Mouse (Mus musculus) forebrain, postnatal 0 days (tissue): ENCODE results near the gene Sapcd1. TPM values are rescaled to one million over a fixed set of nuclear protein-coding genes. Genes with fewer than 3 reads are reported as not detected.

Experiments
- ATAC-seq: fragments of 200-750 bp; cut with Nextera tagmentation; 2 replicates; pipeline ENCODE4 v1.8.0; 2017; ENCODE audit warnings: mild to moderate bottlenecking, moderate library complexity
- DNase-seq: peaks from one replicate; pipeline ENCODE4 v3.0.0-alpha.2; 2015
- H3K27ac ChIP-seq: fragments of 300-500 bp; sonication (generic); 2 replicates; pipeline ENCODE4 v1.5.1; 2014; ENCODE audit warnings: low read depth, mild to moderate bottlenecking, antibody characterized with exemption, low read length, moderate library complexity, mixed read lengths
- H3K27me3 ChIP-seq: fragments of 300-500 bp; sonication (generic); 2 replicates; pipeline ENCODE4 v1.6.1; 2014; ENCODE audit warnings: mild to moderate bottlenecking, low read length, mixed read lengths; ENCODE audit not compliant: insufficient read depth
- H3K36me3 ChIP-seq: fragments of 300-500 bp; sonication (generic); 2 replicates; pipeline ENCODE4 v1.6.1; 2014; ENCODE audit warnings: mild to moderate bottlenecking, moderate library complexity; ENCODE audit not compliant: insufficient read depth
- H3K4me1 ChIP-seq: fragments of 300-500 bp; sonication (generic); 2 replicates; pipeline ENCODE4 v1.6.1; 2014; ENCODE audit warnings: antibody characterized with exemption; ENCODE audit not compliant: insufficient read depth
- H3K4me2 ChIP-seq: fragments of 300-500 bp; sonication (generic); 2 replicates; pipeline ENCODE4 v1.6.1; 2014; ENCODE audit warnings: low read depth, mild to moderate bottlenecking, moderate library complexity
- H3K4me3 ChIP-seq: fragments of 300-500 bp; sonication (generic); 2 replicates; pipeline ENCODE4 v1.5.1; 2014; ENCODE audit warnings: low read depth, low read length, mixed read lengths
- H3K9ac ChIP-seq: fragments of 300-500 bp; sonication (generic); 2 replicates; pipeline ENCODE4 v1.6.1; 2014; ENCODE audit warnings: mild to moderate bottlenecking
- H3K9me3 ChIP-seq: fragments of 300-500 bp; sonication (generic); 2 replicates; pipeline ENCODE4 v1.6.1; 2016; ENCODE audit warnings: low read length
- CTCF ChIP-seq: sonication (generic); IDR thresholded peaks from 2 replicates; pipeline ENCODE4 v1.5.1; 2016; ENCODE audit warnings: antibody characterized with exemption, control low read depth, low read depth
- WGBS: fragments of 180-500 bp; shearing (Covaris S2); extraction: QIAGEN DNeasy Blood & Tissue Kit; methylation state at CpG from one replicate; pipeline ENCODE4 v1.1.7; 2014; 5-methylcytosine and 5-hydroxymethylcytosine counted together
- polyA plus RNA-seq: library from polyadenylated mRNA; unstranded; fragments of >200 nt; fragmentation: Nextera tagmentation; extraction: Ambion mirVana; gene quantifications from 2 replicates; pipeline ENCODE4 v1.2.1, GENCODE M21; 2015
- total RNA-seq: library from RNA; depleted of rRNA; stranded (reverse); fragments of >200 nt; gene quantifications from 2 replicates; pipeline ENCODE4 v1.2.3, GENCODE M21; 2014; rRNA removed

Gene Sapcd1
- total and polyA plus RNA-seq, 2 experiments from 2014 or later: 1.6 to 2.7 TPM

- H3K27ac ChIP-seq: no peak overlapping the region
- H3K9me3 ChIP-seq: no peaks in the 10 kb centered on the region
- peaks cover 4% of the 10 kb centered on the region for H3K4me1 ChIP-seq
- no peak overlapping the region for H3K4me3 ChIP-seq
- H3K4me2 ChIP-seq: no peak overlapping the region
- no peaks in the 10 kb centered on the region for H3K27me3 ChIP-seq
- no peaks in the 10 kb centered on the region for H3K36me3 ChIP-seq
- 96% methylated on average over 20 of the region's 20 CpGs for WGBS
- H3K9ac ChIP-seq: no peak overlapping the region
- TF ChIP-seq CTCF: no peak
- no peak for DNase-seq
- ATAC-seq: no peak
Observed at GRCm38 (mm10) chr17:34977000-34977399, 50.8 kb downstream of the Sapcd1 start.

Other genes starting within 250 kb of the Sapcd1 start
Only the 30 nearest of the 46 such genes appear.
- not detected in 2 replicates for gene Gm20547, start 146.0 kb downstream of the Sapcd1 start, total RNA-seq
- not detected in 2 replicates for gene Gm20547, start 146.0 kb downstream of the Sapcd1 start, polyA plus RNA-seq
- gene C2, start 129.8 kb downstream of the Sapcd1 start, total RNA-seq: 2.6 and 6.1 TPM in 2 replicates
- gene C2, start 129.8 kb downstream of the Sapcd1 start, polyA plus RNA-seq: 3.0 and 3.5 TPM in 2 replicates
- 293 and 302 TPM in 2 replicates for gene Ehmt2, start 129.5 kb downstream of the Sapcd1 start, total RNA-seq
- 45.5 and 61.8 TPM in 2 replicates for gene Ehmt2, start 129.5 kb downstream of the Sapcd1 start, polyA plus RNA-seq
- gene Slc44a4, start 113.5 kb downstream of the Sapcd1 start, total RNA-seq: not detected in 2 replicates
- gene Slc44a4, start 113.5 kb downstream of the Sapcd1 start, polyA plus RNA-seq: 0.06 TPM in 1 of 2 replicates, not detected in the other
- 36.7 and 36.8 TPM in 2 replicates for gene Neu1, start 96.8 kb downstream of the Sapcd1 start, total RNA-seq
- 33.5 and 34.5 TPM in 2 replicates for gene Neu1, start 96.8 kb downstream of the Sapcd1 start, polyA plus RNA-seq
- gene Hspa1b, start 68.8 kb downstream of the Sapcd1 start, total RNA-seq: 5.2 and 8.1 TPM in 2 replicates
- gene Hspa1b, start 68.8 kb downstream of the Sapcd1 start, polyA plus RNA-seq: 0.42 and 0.52 TPM in 2 replicates
- not detected in 2 replicates for gene Gm20481, start 58.1 kb downstream of the Sapcd1 start, total RNA-seq
- not detected in 2 replicates for gene Gm20481, start 58.1 kb downstream of the Sapcd1 start, polyA plus RNA-seq
- gene Hspa1a, start 55.9 kb downstream of the Sapcd1 start, total RNA-seq: 7.9 and 13.8 TPM in 2 replicates
- gene Hspa1a, start 55.9 kb downstream of the Sapcd1 start, polyA plus RNA-seq: 7.6 and 8.5 TPM in 2 replicates
- 0.24 and 0.46 TPM in 2 replicates for gene Hspa1l, start 55.3 kb downstream of the Sapcd1 start, total RNA-seq
- 0.36 and 0.50 TPM in 2 replicates for gene Hspa1l, start 55.3 kb downstream of the Sapcd1 start, polyA plus RNA-seq
- 29.1 and 38.9 TPM in 2 replicates for gene Lsm2, start 46.2 kb downstream of the Sapcd1 start, total RNA-seq
- 111 and 120 TPM in 2 replicates for gene Lsm2, start 46.2 kb downstream of the Sapcd1 start, polyA plus RNA-seq
- 84.4 and 93.4 TPM in 2 replicates for gene Vars, start 27.0 kb downstream of the Sapcd1 start, total RNA-seq
- 36.7 and 45.4 TPM in 2 replicates for gene Vars, start 27.0 kb downstream of the Sapcd1 start, polyA plus RNA-seq
- 0.14 and 0.31 TPM in 2 replicates for gene Vwa7, start 11.4 kb downstream of the Sapcd1 start, total RNA-seq
- gene Vwa7, start 11.4 kb downstream of the Sapcd1 start, polyA plus RNA-seq: 0.08 TPM in 1 of 2 replicates, not detected in the other
- 1.3 and 2.2 TPM in 2 replicates for gene Msh5, start 18.7 kb upstream of the Sapcd1 start, total RNA-seq
- 1.1 and 1.3 TPM in 2 replicates for gene Msh5, start 18.7 kb upstream of the Sapcd1 start, polyA plus RNA-seq
- 26.8 and 29.3 TPM in 2 replicates for gene Clic1, start 21.9 kb upstream of the Sapcd1 start, total RNA-seq
- gene Clic1, start 21.9 kb upstream of the Sapcd1 start, polyA plus RNA-seq: 47.9 and 50.5 TPM in 2 replicates
- 167 and 220 TPM in 2 replicates for gene Ddah2, start 31.0 kb upstream of the Sapcd1 start, total RNA-seq
- gene Ddah2, start 31.0 kb upstream of the Sapcd1 start, polyA plus RNA-seq: 261 and 299 TPM in 2 replicates
- not detected in 2 replicates for gene Ly6g6c, start 37.4 kb upstream of the Sapcd1 start, total RNA-seq
- not detected in 2 replicates for gene Ly6g6c, start 37.4 kb upstream of the Sapcd1 start, polyA plus RNA-seq
- gene Mpig6b, start 38.2 kb upstream of the Sapcd1 start, total RNA-seq: not detected in 2 replicates
- 0.08 TPM in 2 replicates for gene Mpig6b, start 38.2 kb upstream of the Sapcd1 start, polyA plus RNA-seq
- 0.38 and 3.9 TPM in 2 replicates for gene Ly6g6e, start 48.9 kb upstream of the Sapcd1 start, total RNA-seq
- gene Ly6g6e, start 48.9 kb upstream of the Sapcd1 start, polyA plus RNA-seq: 2.9 and 3.9 TPM in 2 replicates
- 3.8 TPM in 1 of 2 replicates, not detected in the other for gene Ly6g6d, start 50.0 kb upstream of the Sapcd1 start, total RNA-seq
- gene Ly6g6d, start 50.0 kb upstream of the Sapcd1 start, polyA plus RNA-seq: 1.2 and 1.6 TPM in 2 replicates
- gene Ly6g6f, start 57.6 kb upstream of the Sapcd1 start, total RNA-seq: 0.23 TPM in 1 of 2 replicates, not detected in the other
- not detected in 2 replicates for gene Ly6g6f, start 57.6 kb upstream of the Sapcd1 start, polyA plus RNA-seq
- 139 and 202 TPM in 2 replicates for gene Abhd16a, start 61.2 kb upstream of the Sapcd1 start, total RNA-seq
- gene Abhd16a, start 61.2 kb upstream of the Sapcd1 start, polyA plus RNA-seq: 92.8 and 96.3 TPM in 2 replicates
- gene Ly6g5c, start 80.3 kb upstream of the Sapcd1 start, total RNA-seq: not detected in 2 replicates
- gene Ly6g5c, start 80.3 kb upstream of the Sapcd1 start, polyA plus RNA-seq: not detected in 2 replicates
- gene Ly6g5b, start 87.4 kb upstream of the Sapcd1 start, total RNA-seq: 0.54 and 1.1 TPM in 2 replicates
- gene Ly6g5b, start 87.4 kb upstream of the Sapcd1 start, polyA plus RNA-seq: 0.55 and 1.1 TPM in 2 replicates
- gene Gpank1, start 93.4 kb upstream of the Sapcd1 start, total RNA-seq: 16.9 and 20.5 TPM in 2 replicates
- 19.7 and 20.8 TPM in 2 replicates for gene Gpank1, start 93.4 kb upstream of the Sapcd1 start, polyA plus RNA-seq
- gene Csnk2b, start 94.0 kb upstream of the Sapcd1 start, total RNA-seq: 240 and 247 TPM in 2 replicates
- 334 and 335 TPM in 2 replicates for gene Csnk2b, start 94.0 kb upstream of the Sapcd1 start, polyA plus RNA-seq
- 15.3 and 26.2 TPM in 2 replicates for gene D17H6S53E, start 98.4 kb upstream of the Sapcd1 start, total RNA-seq
- 7.4 and 8.0 TPM in 2 replicates for gene D17H6S53E, start 98.4 kb upstream of the Sapcd1 start, polyA plus RNA-seq
- gene Apom, start 104.0 kb upstream of the Sapcd1 start, total RNA-seq: 0.71 and 0.77 TPM in 2 replicates
- not detected in 2 replicates for gene Apom, start 104.0 kb upstream of the Sapcd1 start, polyA plus RNA-seq
- gene Bag6, start 107.2 kb upstream of the Sapcd1 start, total RNA-seq: 285 and 340 TPM in 2 replicates
- gene Bag6, start 107.2 kb upstream of the Sapcd1 start, polyA plus RNA-seq: 68.2 and 71.9 TPM in 2 replicates
- gene Prrc2a, start 136.9 kb upstream of the Sapcd1 start, total RNA-seq: 112 and 155 TPM in 2 replicates
- gene Prrc2a, start 136.9 kb upstream of the Sapcd1 start, polyA plus RNA-seq: 56.7 and 85.3 TPM in 2 replicates
- gene Aif1, start 148.1 kb upstream of the Sapcd1 start, total RNA-seq: 1.9 and 3.6 TPM in 2 replicates
- 8.4 and 10.0 TPM in 2 replicates for gene Aif1, start 148.1 kb upstream of the Sapcd1 start, polyA plus RNA-seq